In the genomic region with DNA sequence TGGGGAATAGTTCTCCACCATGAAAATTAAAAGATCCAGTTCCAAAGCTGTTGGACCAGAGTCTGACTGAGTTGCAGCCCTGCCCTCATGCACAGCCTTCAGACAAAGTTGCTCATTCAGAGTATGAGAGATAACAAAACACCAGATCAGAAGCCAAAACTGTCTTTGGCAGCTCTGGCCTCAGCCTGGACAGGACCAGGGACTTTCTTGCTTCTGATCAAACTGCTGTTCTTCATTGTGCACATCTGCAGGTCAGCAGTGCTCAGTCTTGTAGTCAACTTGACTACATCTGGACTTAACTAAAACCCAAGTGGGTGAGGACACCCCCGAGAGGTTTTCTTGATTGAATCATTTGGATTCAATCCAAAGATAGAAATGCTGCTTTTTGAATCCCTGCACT, we compare ENCODE assay signal across 23 mouse cellular contexts.
DNase-seq lines count a peak whose midpoint lies in the region; ATAC-seq and TF ChIP-seq lines count a peak whose summit lies in the region.
"Had no signal": no experiment of that assay in that cellular context is flagged by ENCODE, and none has a peak within 500 bp of the region (broad histone marks: within the 10 kb centered on the region; RNA-seq: fewer than 3 reads in every experiment).

No protein-coding gene starts in this region.

- TF ChIP-seq RAD21 in CH12.LX (IDR thresholded peaks at IDR 0.05; ENCODE audit: low read depth, low read length): no peak

- WGBS in heart, embryonic 10.5 days: 58% methylated on average over 1 of the region's 1 CpGs
- 79% methylated on average over 1 of the region's 1 CpGs for WGBS in midbrain, embryonic 13.5 days

- no peak overlapping the region for H3K9ac ChIP-seq in CH12.LX (ENCODE audit: insufficient read depth, low read depth)
- H3K9ac ChIP-seq in midbrain, embryonic 13.5 days (replicated peaks): no peak overlapping the region
- H3K9ac ChIP-seq: forebrain, postnatal 0 days; liver, embryonic 12.5 days; lung, embryonic 15.5 days; midbrain, embryonic 12.5 days; stomach, embryonic 15.5 days had no signal

- H3K79me2 ChIP-seq in CH12.LX (replicated peaks; ENCODE audit: control insufficient read depth, extremely low read depth, insufficient read depth, poor library complexity, severe bottlenecking): no peaks in the 10 kb centered on the region

- H3K4me1 ChIP-seq in heart, embryonic 10.5 days: peaks cover 6% of the 10 kb centered on the region; the same call in 1 of the 2 replicates
- peaks cover 4 to 10% of the 10 kb centered on the region in 2 experiments; a peak in 3 of 4 replicates for H3K4me1 ChIP-seq in CH12.LX (ENCODE audit: control insufficient read depth in 1 of 2, insufficient read depth in 2 of 2)
- H3K4me1 ChIP-seq in midbrain, embryonic 13.5 days (replicated peaks): no peaks in the 10 kb centered on the region
- H3K4me1 ChIP-seq: liver, embryonic 12.5 days; lung, embryonic 15.5 days; midbrain, embryonic 12.5 days; stomach, embryonic 15.5 days had no signal

- H3K27ac ChIP-seq in heart, embryonic 10.5 days: no peak overlapping the region
- H3K27ac ChIP-seq in CH12.LX (ENCODE audit: insufficient read depth, low read depth): no peak overlapping the region
- no peak overlapping the region for H3K27ac ChIP-seq in midbrain, embryonic 13.5 days
- H3K27ac ChIP-seq: heart, adult 2 months; hindbrain, postnatal 0 days; layer of hippocampus, adult 2 months; liver, embryonic 12.5 days; lung, embryonic 15.5 days; midbrain, embryonic 12.5 days; stomach, embryonic 15.5 days had no signal

- dilution Hi-C loops in CH12.LX (cut with MboI; ENCODE audit: extremely low pct_ligation_motif_present, extremely low pct_unique_long_range_greater_than_20kb, low sequenced_read_pairs): no loop called here

- DNase-seq in heart, adult 11 months: peak; percentile 94
- DNase-seq in heart, embryonic 10.5 days (ENCODE audit: low spot score): no peak
- DNase-seq in CH12.LX (ENCODE audit: extremely low read depth): no peak
- peak; percentile 66 for DNase-seq in brain, adult 2 months (ENCODE audit: low read depth, low spot score)
- DNase-seq in gastrocnemius, postnatal 25 days: peak; percentile 51
- DNase-seq in right cerebral cortex, postnatal 25 days: no peak
- DNase-seq: adrenal gland, postnatal 10 days; cerebellum, adult 9-11 months; forebrain, postnatal 0 days; kidney, adult 18-20 months; kidney, postnatal 10 days; left cerebral cortex, postnatal 4 days; thymus, adult 2 months had no signal

- no peaks in the 10 kb centered on the region for H3K36me3 ChIP-seq in heart, embryonic 10.5 days
- H3K36me3 ChIP-seq in CH12.LX (replicated peaks in 1 of 2; ENCODE audit: control insufficient read depth in 1 of 2, insufficient read depth in 1 of 2, low read length in 1 of 2): no peaks in the 10 kb centered on the region
- H3K36me3 ChIP-seq in midbrain, embryonic 13.5 days: no peaks in the 10 kb centered on the region
- H3K36me3 ChIP-seq: liver, embryonic 12.5 days; lung, embryonic 15.5 days; midbrain, embryonic 12.5 days; stomach, embryonic 15.5 days had no signal

- TF ChIP-seq EP300 in CH12.LX (IDR thresholded peaks at IDR 0.05; ENCODE audit: low read length): no peak

- H3K27me3 ChIP-seq in heart, embryonic 10.5 days (ENCODE audit: insufficient read depth, poor library complexity, severe bottlenecking): no peaks in the 10 kb centered on the region
- no peaks in the 10 kb centered on the region for H3K27me3 ChIP-seq in CH12.LX (replicated peaks)
- H3K27me3 ChIP-seq in midbrain, embryonic 13.5 days: no peaks in the 10 kb centered on the region
- H3K27me3 ChIP-seq: liver, embryonic 12.5 days; lung, embryonic 15.5 days; midbrain, embryonic 12.5 days; stomach, embryonic 15.5 days had no signal

- no peak overlapping the region for H3K4me3 ChIP-seq in heart, embryonic 10.5 days
- no peak overlapping the region for H3K4me3 ChIP-seq in CH12.LX (replicated peaks in 1 of 3; ENCODE audit: low read depth in 2 of 3, low read length in 2 of 3, poor library complexity in 1 of 3)
- H3K4me3 ChIP-seq in midbrain, embryonic 13.5 days (replicated peaks): no peak overlapping the region
- H3K4me3 ChIP-seq: heart, adult 2 months; layer of hippocampus, adult 2 months; liver, embryonic 12.5 days; lung, embryonic 15.5 days; midbrain, embryonic 12.5 days; myocyte; stomach, embryonic 15.5 days had no signal

- in situ Hi-C loops in CH12.LX (cut with MboI; ENCODE audit: low pct_ligation_motif_present, low pct_unique_long_range_greater_than_20kb, low sequenced_read_pairs): no loop called here

- H3K4me2 ChIP-seq in CH12.LX (ENCODE audit: insufficient read depth, low read depth, poor library complexity, severe bottlenecking): no peak overlapping the region
- no peak overlapping the region for H3K4me2 ChIP-seq in midbrain, embryonic 13.5 days (replicated peaks)
- H3K4me2 ChIP-seq: liver, embryonic 12.5 days; lung, embryonic 15.5 days; midbrain, embryonic 12.5 days; stomach, embryonic 15.5 days had no signal

- no peak for TF ChIP-seq POLR2A in CH12.LX (IDR thresholded peaks at IDR 0.05; ENCODE audit: low read depth, low read length)

- H3K9me3 ChIP-seq in heart, embryonic 10.5 days: no peaks in the 10 kb centered on the region
- H3K9me3 ChIP-seq in CH12.LX (replicated peaks; ENCODE audit: low read length): no peaks in the 10 kb centered on the region
- H3K9me3 ChIP-seq in midbrain, embryonic 13.5 days: no peaks in the 10 kb centered on the region
- H3K9me3 ChIP-seq: liver, embryonic 12.5 days; lung, embryonic 15.5 days; midbrain, embryonic 12.5 days; stomach, embryonic 15.5 days had no signal

- ATAC-seq in midbrain, embryonic 13.5 days: no peak
- ATAC-seq: CD4-positive, CD25-positive, alpha-beta regulatory T cell, adult 4 months; forebrain, postnatal 0 days; hindbrain, postnatal 0 days; liver, embryonic 12.5 days had no signal

- TF ChIP-seq CTCF in CH12.LX (conservative IDR thresholded peaks at IDR 0.05 in 1 of 2, IDR thresholded peaks at IDR 0.05 in 1 of 2; ENCODE audit: low read depth in 2 of 2, low read length in 2 of 2): no peak

TF ChIP-seq in CH12.LX, 34 proteins besides CTCF, POLR2A, EP300 and RAD21:
- no peak for TF ChIP-seq SIN3A (IDR thresholded peaks at IDR 0.05; ENCODE audit: low read length)
- TF ChIP-seq MEF2A (IDR thresholded peaks at IDR 0.05; ENCODE audit: borderline replicate concordance, low read depth, low read length): 0 out of 2 replicates have a peak, but pooled peaks have one; percentile 15
- TF ChIP-seq RCOR1 (conservative IDR thresholded peaks at IDR 0.05; ENCODE audit: low read depth, low read length): no peak
- TF ChIP-seq JUND (conservative IDR thresholded peaks at IDR 0.05; ENCODE audit: low read depth, low read length): no peak
- no peak for TF ChIP-seq PAX5 (IDR thresholded peaks at IDR 0.05; ENCODE audit: low read length)
TF ChIP-seq in CH12.LX: peak in this region for 1.

Comparison
In these comparisons a context has a peak if more than half of its experiments do, and no peak if none do; other contexts are left out.
1. DNase-seq: peak in heart, adult 11 months (single experiment), brain, adult 2 months (single experiment) and gastrocnemius, postnatal 25 days (single experiment); none in heart, embryonic 10.5 days (single experiment), CH12.LX (single experiment) and right cerebral cortex, postnatal 25 days (single experiment).